Mouse (Mus musculus) mouse embryonic stem cell (cell line): ENCODE results near the gene Sec22a.

Source experiments
- in situ Hi-C, 2 experiments: fragments of 300-500 bp; cut with MboI; formaldehyde crosslinking; loops; 1 replicate in 1 of 2; 3 replicates in 1 of 2; pipeline ENCODE4 v1.14.3; 2019 to 2020; ENCODE audit warnings: low sequenced_read_pairs in 2 of 2, low pct_unique_long_range_greater_than_20kb in 1 of 2, mixed read lengths in 1 of 2; ENCODE audit not compliant: unreplicated experiment in 1 of 2

Sec22a gene

DNA sequence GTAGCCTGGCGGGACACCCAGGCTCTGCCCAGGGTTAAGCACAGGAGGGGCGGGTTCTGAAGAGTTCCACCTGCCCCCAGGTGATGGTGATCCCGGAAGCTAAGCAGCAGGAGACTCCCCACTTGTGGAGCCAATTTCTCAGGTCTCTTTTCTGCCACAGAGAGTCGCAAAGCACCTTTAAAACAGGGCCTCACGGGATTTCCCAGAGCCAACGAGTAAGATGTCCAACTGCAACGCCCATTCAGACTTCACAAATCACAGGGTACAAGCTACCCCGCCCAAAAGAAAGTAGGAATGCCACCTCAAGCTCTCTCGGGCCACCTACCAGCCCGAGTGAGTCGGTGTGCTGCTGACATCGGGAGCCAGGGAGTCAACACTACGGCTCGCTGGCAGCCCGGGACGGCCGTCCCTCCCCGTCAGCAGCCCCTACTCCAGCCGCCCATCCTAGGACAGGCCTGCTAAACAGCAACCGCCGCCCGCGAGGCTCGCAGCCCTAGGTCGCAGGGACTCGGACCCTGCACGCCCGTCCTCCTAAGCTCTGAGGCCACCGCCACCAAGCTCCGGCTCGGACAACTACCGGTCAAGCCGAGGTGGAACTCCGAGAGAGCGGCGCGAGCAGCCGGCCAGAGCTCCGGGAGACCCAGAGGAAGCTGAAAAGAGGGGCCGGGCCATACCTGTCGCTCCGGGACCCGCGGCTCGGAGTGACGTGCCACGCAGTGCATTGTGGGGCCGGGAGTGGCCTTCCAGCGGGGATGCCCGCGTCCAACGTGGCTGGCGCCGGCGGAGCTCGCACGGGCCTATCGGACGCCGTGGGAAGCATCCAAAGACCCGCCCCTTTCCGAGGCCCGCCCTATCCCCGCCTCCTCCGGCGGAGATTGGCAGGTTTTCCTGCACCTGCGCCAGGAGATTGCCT is at the start of gene Sec22a:
Gene Sec22a, minus strand, starts transcription at position 769 of the 913 bp plus-strand sequence.
- in situ Hi-C loops, result no loop called here

DNA sequence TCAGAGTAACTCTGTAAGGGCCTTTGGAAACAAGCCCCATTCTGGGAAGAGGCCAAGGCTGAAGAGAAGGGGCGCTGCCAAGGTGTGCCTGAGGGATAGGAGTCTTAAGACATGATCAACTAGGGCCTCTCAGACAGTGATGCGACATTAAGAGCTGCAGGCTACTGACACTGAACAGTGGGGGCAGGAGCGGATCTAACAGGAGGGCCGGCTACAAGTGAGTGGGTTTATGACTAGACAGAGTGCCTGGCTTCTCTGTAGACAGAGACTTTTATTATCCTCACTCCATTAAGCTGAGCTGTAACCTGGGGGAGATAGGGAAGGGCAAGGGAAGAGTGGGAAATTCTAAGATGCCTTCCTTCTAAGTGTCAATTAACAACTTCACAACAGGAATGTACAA is 43.0 kb upstream of the Sec22a start:
- in situ Hi-C loops, result no loop called here

DNA sequence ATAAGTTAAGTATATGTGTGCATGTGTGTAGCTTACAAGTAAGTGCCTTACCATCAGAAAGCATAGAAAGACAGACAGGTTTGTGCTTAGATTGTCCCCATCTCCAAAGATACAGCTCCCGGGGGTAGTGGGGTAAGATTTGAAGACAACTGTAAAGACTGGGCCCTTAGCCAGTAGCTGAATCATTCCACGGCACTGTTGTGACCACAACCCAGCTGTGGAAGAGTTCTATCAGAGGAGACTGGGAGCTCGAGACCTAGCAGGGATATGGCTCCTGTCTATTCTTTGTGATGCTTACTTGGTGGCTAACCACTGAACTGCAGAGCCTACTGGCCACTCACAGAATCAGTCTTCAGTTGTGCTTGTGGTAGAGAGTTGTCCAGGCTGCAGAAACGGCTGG is 42.4 kb upstream of the Sec22a start:
- in situ Hi-C loops, result no loop called here

DNA sequence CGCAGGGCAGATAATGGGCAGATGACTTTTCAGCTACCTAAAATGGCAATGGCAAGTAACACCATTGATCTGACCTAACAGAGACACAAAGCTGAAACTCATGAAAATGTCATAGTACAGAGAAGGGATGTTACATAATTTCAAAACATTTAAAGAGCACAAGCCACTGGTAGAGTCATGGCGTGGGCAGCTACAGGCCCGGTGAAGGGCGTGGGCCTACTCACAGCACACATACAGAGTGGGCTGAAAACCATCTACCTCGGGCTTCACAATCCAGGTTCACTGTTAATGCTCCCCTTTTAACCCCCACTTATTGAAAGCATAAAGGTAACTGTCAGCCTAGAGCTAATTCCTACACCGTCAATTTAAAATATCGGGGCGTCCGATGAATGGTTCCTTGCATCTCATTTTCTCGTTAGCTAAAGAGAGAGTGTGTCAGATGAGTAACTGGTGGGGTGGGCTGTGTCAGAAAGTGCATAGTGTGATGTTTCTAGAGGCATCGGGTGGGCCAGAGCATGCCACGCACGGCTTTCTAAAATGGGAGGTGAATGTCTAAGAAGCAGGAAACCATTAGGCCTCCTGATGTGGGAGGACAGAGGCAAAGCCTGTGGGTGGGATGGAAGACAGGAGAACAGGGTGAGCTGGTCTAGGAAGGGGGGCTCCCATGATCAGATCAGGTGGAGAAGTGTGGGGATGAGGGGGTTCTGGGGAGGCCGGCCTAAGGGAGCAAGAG is 41.8 kb upstream of the Sec22a start:
- in situ Hi-C loops, result no loop called here

DNA sequence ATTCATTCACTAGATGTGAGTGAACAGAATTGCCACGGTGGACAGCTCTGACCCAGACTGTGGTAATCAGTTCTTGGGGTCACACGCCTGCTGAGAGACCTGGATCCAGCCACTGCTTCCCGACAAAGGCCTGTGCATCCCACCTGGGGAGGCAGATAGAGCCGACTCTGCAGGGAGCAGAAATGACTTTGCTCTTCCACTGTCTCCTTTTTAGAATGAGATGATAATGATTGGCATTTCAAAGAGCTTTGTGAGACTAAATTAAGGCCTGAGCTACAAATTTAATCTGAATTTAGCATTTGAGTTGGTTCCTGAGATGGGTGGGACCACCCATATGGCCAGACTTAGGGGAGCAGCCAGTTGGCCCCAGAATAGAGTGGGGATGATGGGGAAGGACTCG is 41.1 kb upstream of the Sec22a start:
- in situ Hi-C loops, result no loop called here

DNA sequence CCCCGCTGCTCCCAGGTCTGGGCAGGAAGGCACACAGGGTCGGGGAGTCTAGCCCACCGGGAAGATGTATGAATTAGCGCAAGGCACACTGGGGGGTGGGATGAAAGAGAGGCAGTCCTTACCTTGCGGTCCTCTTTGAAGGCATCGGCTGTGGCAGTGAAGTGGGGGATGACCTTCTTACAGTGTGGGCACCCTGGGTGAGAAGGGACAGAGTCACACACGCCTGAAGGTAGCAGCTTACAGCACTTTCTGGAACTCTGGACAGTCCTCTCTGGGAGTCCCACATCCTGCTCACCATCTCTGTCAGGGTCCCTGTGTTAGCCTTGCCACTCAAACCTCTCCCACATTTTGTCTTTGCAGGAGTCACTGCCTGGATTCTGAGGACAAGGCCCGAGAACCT is 40.2 kb upstream of the Sec22a start:
- in situ Hi-C loops, result no loop called here

DNA sequence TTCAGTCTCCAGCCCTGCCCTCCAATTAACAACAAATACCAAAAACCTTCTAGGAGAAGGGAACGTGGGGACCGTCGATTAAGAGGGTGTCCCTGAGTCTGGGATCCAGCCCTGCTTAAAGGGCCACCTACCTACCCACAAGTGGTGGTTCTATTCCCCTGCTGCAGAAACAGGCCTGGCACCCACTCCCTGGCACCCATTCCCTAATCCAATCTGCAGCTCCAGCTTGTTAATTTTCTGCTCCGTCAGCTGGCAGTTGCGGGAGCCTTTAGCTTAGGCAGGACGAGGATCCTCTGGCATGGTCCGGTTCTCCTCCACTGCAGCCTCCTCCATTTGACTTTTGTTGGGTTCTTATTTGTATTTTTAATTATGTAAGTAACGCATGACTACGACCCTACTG is 39.6 kb upstream of the Sec22a start:
- in situ Hi-C loops, result no loop called here

DNA sequence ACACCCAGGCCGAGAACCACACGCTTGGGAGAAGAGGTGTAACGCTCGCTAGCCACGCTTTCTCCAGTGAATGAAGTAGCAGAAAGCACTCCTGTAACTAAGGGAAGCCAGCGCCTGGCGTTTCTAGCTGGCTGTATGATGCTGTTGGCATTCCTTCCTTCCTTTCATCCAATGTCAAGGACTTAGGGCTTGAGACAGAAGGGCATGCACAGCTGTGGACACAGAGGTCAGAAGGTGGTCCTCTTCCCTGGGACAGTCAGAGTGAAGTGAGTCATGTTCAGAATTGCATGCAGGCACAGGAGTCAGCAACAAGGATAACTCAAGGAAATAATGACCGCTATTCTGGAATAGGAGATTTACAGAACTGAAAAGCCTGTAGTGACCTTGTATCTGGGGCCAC is 29.1 kb upstream of the Sec22a start:
- in situ Hi-C loops, result no loop called here

DNA sequence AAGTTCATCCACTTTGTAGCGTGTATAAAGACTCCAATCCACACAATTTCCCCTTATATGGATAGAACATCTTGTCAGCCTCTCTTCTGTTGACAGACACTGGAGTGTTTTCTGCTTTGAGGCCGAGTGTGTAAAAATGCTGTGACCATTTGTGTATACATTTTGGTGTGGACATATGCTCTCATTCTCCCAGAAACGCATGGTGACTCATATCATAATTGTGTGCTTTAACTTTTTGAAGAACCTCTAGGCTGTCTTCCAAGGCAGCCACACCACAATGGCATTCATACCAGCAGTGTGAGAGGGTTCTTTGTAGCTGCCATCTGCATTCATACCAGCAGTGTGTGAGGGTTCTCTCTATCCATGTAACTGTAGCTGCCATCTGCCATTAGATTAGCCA is 21.9 kb upstream of the Sec22a start:
- in situ Hi-C loops, result no loop called here

DNA sequence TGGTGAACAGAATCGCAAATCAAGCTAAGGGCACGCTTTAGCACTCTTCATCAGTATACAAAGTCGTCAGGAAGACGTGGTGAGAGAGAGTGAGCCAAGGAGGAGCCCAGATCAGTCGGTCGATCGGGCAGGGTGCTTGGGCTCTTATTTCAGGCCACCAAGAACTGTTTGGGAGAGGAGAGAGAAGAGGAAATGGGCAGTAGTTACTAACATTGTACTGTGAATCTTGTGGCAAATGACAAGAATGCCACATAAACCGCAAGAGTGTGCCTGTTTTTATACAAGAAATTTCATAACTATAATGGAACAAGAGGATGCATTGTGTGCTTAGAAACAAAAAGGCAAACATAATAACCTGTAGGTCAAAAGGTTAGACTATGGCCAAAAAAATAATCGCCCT is 16.3 kb upstream of the Sec22a start:
- in situ Hi-C loops, result no loop called here

DNA sequence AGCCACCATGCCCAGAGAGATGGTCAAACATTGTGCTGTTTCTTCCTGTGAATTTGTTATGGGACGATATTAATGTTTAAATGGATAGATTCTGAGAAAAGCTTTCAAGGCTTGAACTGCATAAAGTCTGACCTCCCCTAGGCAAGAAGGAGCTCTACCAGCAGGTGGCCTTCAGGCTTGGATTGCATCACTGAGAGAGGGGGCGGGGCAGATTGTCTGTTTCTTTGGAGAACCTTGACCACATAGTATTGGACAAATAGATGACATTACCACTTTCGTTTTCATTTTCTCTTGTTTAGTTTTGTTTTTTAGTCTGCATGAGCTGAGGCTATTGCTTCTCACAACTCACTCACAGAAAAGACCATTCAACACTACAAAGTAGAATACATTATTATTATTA is 15.6 kb upstream of the Sec22a start:
- in situ Hi-C loops, result no loop called here

DNA sequence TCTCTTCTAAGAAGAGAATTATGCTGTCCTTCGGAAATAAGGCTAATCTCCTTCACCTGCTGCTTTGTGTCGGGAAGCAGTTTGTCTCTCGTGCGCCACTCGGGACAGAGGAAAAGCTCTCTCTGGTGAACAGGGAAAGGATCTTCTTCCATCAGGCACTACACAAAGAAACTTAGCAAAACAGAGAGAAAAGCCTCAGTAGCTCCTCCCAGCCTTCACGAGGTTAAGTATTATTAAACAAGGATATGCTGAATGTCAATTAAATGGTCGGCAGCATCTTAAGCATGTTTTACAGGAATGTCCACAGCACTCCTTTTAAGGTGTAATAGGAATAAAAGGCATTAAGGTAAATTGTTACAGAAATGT is 328 bp upstream of the Sec22a start:
- in situ Hi-C loops, result no loop called here

DNA sequence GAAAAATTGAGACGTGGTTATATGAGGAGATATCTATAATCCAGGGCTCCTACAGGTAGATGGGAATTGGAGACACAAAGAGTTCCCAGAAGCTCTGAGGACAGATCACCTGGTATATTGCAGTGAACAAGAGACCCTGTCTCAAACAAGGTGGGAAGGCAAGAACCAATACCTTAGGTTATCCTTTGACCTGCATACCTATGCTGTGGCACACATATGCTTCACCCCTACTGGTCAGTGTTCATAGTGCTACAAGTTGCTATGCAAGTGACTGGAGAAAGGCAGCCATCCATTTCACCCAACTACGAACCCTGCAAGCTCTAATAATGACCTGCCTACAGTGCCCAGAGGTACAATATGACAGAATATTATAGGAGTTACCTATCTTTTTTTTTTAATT is 1.5 kb downstream of the Sec22a start:
- in situ Hi-C loops, result no loop called here

DNA sequence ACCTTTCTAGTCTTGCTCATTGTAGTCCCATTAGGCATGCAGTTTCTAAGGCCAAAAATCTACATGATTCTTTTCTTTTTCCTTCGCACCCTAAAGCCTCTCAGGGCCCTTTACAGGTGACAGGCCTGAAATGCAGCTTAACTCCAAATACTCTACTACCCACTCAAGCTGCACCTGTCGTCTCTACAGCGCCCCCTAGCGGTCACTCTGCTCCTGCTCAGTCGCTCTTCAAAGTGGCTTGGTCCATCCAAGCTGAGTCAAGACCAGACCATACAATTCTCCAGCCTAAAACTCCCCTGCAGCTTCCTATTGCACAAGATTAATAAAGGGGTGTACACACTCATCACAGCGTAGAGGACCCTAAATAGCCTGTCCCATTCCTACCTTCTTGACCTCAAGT is 3.1 kb downstream of the Sec22a start:
- in situ Hi-C loops, result no loop called here

DNA sequence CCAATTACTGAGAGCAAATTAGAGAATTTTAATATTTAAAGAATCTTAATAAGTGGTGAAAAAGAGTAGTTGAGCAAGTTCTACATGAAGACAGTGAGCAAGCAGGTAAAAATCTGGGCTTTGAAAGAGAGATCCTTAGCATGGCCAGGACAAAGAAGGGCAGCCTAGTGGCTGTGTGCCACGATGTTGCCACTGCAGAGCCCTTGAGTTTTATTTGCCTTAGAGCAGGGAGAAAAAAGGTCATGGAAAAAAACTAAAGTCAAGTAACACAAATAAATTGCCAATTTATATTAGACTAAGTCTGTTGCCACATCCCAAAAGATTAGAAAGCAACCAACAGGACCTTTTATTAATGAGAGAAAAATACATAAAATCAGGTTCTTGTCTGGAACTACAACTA is 6.3 kb downstream of the Sec22a start:
- in situ Hi-C loops, result no loop called here

DNA sequence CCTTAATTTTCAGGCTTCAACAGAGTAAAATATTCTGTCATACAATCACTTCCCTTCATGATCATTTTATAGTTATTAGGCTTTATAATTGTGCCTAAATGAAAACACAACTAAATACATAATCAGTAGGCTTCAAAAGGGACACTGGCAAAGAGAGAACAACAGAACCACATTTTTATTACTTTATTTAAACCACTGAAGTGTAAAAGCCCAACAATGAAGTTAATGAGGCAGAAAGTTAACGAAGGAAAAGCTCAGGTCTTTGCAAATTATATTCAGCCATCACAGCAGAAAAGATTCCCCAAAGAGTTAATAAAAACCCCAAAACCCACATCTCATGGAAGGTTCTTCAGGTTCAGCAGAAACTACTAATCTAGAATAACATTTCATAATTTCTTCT is 33.3 kb downstream of the Sec22a start:
- in situ Hi-C loops, result no loop called here

DNA sequence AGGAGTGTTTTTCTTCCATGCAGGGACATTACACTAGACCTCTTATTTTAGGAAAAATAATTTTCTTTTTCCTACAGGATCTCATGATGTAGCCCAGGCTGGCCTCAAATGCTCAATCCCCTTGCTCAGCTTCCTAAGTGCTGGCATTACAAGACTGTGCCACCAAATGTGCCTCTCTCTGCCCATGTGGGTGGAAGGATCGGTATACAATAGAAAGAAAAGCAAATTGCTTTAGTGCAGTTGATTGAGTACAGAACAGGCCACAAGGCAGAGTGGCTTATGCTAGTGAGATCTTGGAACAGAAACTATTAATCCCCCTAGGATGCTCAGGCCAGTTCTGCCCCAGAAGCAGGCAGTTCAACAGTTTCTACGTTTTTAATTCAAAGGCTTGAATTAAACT is 43.9 kb downstream of the Sec22a start:
- in situ Hi-C loops, result loop anchor here in 1 of 2 experiments (10.0 kb wide), 1 partner anchor 305 kb away; no protein-coding TSS in a partner anchor

DNA sequence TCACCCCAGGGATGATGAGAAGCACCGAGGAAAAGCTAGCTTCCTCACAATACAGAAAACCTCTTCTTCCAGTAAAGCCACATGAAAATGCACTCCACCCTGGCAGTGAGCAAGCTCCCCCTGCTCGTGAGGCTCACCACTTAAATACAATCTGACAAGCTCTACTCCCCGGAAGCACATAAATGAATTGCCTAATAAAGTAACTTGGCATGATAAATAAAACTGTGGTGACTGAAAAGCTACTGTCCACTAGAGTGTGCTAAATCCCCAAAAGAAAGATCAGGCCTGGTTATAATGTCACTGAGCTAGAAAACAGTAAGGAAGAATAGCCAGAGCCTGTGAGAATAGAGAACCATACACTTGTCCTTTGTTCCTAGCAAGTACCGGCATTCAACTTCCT is 44.4 kb downstream of the Sec22a start:
- in situ Hi-C loops, result loop anchor here in 1 of 2 experiments (10.0 kb wide), 1 partner anchor 305 kb away; no protein-coding TSS in a partner anchor

DNA sequence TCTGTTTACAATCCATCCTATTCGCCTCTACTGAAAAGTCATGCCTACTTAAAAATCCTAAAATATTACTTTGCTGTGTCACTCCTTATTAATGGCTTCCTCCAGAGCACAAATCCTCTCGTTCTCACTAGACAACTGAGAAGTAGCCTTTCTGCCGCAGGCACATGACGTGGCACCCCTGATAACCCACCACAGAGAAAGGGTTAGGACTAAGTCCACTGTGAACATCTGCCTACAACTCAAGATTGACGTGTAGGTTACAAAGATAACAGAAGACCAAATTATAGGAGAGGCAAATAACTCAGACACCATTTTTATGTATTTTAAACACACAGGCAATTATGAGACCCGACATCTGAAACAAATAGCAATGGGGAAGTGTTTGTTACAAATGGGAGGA is 45.3 kb downstream of the Sec22a start:
- in situ Hi-C loops, result loop anchor here in 1 of 2 experiments (10.0 kb wide), 1 partner anchor 306 kb away; no protein-coding TSS in a partner anchor

DNA sequence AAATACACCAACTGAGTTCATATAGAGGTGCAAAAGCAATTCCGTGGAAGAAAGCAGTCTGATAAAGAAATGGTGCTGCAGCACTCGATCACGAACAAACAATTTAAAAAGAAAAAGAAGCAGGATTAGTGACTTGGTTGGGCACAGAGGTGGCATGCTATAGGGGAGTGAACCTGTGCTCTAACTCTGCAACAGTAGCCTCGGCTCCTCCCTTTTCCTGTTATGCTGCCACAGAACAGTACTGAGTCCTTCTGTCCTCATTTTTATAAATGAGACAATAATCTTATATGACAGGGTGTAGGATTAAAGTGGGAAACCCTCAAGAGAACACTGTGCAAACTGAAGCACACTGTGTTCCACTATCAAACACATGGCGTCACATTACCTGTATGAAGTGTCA is 46.3 kb downstream of the Sec22a start:
- in situ Hi-C loops, result loop anchor here in 1 of 2 experiments (10.0 kb wide), 1 partner anchor 307 kb away; no protein-coding TSS in a partner anchor
